Mouse (Mus musculus) liver, embryonic 14.5 days (tissue): ENCODE measurements at regions not wholly inside any gene's neighbourhood (a gene's known extent, or its start where the extent isn't known, plus 50 kb on each side); places are given as distances from the start of the nearest gene placed in this dataset.

Experiments used
- CTCF ChIP-seq: IDR thresholded peaks from 2 replicates; pipeline ENCODE4 v1.5.1; 2016; ENCODE audit warnings: antibody characterized with exemption, low read depth, control low read depth
- EP300 ChIP-seq: IDR thresholded peaks from 2 replicates; pipeline ENCODE4 v1.6.1; 2016; ENCODE audit warnings: antibody characterized with exemption, low read depth

- TF ChIP-seq CTCF (no peak), EP300 (no peak)
Observed at GRCm38 (mm10) chr9:91586635-91587034, 221.0 kb upstream of the Zic1 start.
